Mouse (Mus musculus): ENCODE measurements at regions not wholly inside any gene's neighbourhood (a gene's known extent, or its start where the extent isn't known, plus 50 kb on each side); places are given as distances from the start of the nearest gene placed in this dataset.

- Histone ChIP-seq H3K4me3 (ENCODE audit: control insufficient read depth, insufficient read depth, low read length) (no peak overlapping the region), H3K36me3 (ENCODE audit: control insufficient read depth, insufficient read depth, low read length) (no peaks in the 10 kb centered on the region), H3K27me3 (ENCODE audit: control insufficient read depth, insufficient read depth, low read length) (no peaks in the 10 kb centered on the region), H3K4me1 (replicated peaks; ENCODE audit: control insufficient read depth, insufficient read depth, low read length) (peaks cover 8% of the 10 kb centered on the region; the same call in 1 of the 2 replicates), H3K27ac (ENCODE audit: control insufficient read depth, insufficient read depth, low read length) (no peak overlapping the region)
- no peak for TF ChIP-seq CTCF (IDR thresholded peaks at IDR 0.05; ENCODE audit: borderline replicate concordance, control insufficient read depth, extremely low read depth, insufficient read depth, low read length, poor library complexity)
- TF ChIP-seq POLR2A (IDR thresholded peaks at IDR 0.05; ENCODE audit: control insufficient read depth, extremely low read depth, insufficient read depth, low read length, poor library complexity) = no peak
- WGBS = 91% methylated on average over 13 of the region's 13 CpGs
- no peak for DNase-seq
These were observed 357.4 kb downstream of the Agtpbp1 start for GRCm38 (mm10) chr13:59227523-59228058.

- Histone ChIP-seq H3K27ac (ENCODE audit: control insufficient read depth, insufficient read depth, low read length) (no peak overlapping the region), H3K27me3 (ENCODE audit: control insufficient read depth, insufficient read depth, low read length) (no peaks in the 10 kb centered on the region), H3K4me3 (ENCODE audit: control insufficient read depth, insufficient read depth, low read length) (no peak overlapping the region), H3K4me1 (replicated peaks; ENCODE audit: control insufficient read depth, insufficient read depth, low read length) (no peaks in the 10 kb centered on the region), H3K36me3 (ENCODE audit: control insufficient read depth, insufficient read depth, low read length) (no peaks in the 10 kb centered on the region)
- 85% methylated on average over 6 of the region's 6 CpGs for WGBS
- no peak for DNase-seq
- TF ChIP-seq POLR2A (IDR thresholded peaks at IDR 0.05; ENCODE audit: control insufficient read depth, extremely low read depth, insufficient read depth, low read length, poor library complexity) = no peak
- TF ChIP-seq CTCF (IDR thresholded peaks at IDR 0.05; ENCODE audit: borderline replicate concordance, control insufficient read depth, extremely low read depth, insufficient read depth, low read length, poor library complexity) = no peak
These were observed 364.4 kb downstream of the Agtpbp1 start for GRCm38 (mm10) chr13:59220587-59220986.

DNA sequence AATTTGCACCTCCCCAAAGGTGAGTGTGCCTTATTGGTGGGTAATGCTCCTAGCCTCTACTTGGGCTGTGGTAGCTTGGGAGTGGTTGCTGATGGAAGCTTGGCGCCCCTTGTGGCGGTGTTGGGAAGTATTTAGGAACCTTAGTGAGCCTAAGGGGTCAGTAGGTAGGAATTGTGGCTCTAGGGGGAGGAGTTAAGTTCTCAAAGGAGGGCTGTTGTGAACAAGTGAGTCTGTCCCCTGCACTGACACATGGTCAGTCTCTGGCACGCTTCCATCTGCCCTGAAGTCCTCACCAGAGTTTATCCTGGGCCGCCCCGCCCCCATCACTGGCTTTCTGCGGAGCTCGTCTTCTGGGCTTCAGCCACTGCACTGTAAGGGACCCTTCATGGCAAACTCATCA is 364.9 kb downstream of the Agtpbp1 start:
- no peak overlapping the region for H3K27ac ChIP-seq (ENCODE audit: control insufficient read depth, insufficient read depth, low read length)
- WGBS = 43% methylated on average over 7 of the region's 7 CpGs
- H3K36me3 ChIP-seq (ENCODE audit: control insufficient read depth, insufficient read depth, low read length) = no peaks in the 10 kb centered on the region
- DNase-seq = peak; percentile 12
- H3K4me3 ChIP-seq (ENCODE audit: control insufficient read depth, insufficient read depth, low read length) = no peak overlapping the region
- TF ChIP-seq POLR2A (IDR thresholded peaks at IDR 0.05; ENCODE audit: control insufficient read depth, extremely low read depth, insufficient read depth, low read length, poor library complexity) (no peak), CTCF (IDR thresholded peaks at IDR 0.05; ENCODE audit: borderline replicate concordance, control insufficient read depth, extremely low read depth, insufficient read depth, low read length, poor library complexity) (no peak)
- H3K4me1 ChIP-seq (replicated peaks; ENCODE audit: control insufficient read depth, insufficient read depth, low read length) = no peaks in the 10 kb centered on the region
- no peaks in the 10 kb centered on the region for H3K27me3 ChIP-seq (ENCODE audit: control insufficient read depth, insufficient read depth, low read length)

DNA sequence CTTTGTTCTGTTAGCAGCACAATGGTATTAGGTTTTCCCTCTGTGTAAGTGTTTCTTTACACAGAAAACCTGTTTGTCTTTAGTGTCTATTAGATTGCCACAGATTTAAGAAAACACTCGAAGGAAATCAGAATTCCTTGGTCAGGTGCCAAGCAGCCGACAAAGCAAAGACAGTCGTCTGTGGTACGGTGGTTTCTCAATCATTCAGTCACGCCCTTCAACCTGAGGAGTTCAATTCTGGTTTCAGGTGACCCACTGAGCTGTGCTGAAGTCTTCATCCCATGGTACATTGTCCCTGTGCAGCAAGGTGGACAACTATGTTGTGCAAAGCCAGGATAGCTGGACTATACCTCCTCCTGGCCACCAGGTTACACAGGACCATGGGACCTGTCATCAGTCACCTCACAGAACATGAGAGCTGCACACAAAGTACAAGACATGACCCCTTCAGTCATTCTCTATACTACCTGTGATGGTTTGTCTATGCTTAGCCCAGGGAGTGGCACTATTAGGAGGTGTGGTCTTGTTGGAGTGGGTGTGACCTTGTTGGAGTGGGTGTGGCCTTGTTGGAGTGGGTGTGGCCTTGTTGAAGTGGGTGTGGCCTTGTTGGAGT is 368.2 kb downstream of the Agtpbp1 start:
- Histone ChIP-seq H3K4me1 (replicated peaks; ENCODE audit: control insufficient read depth, insufficient read depth, low read length) (no peaks in the 10 kb centered on the region), H3K27me3 (ENCODE audit: control insufficient read depth, insufficient read depth, low read length) (no peaks in the 10 kb centered on the region), H3K4me3 (ENCODE audit: control insufficient read depth, insufficient read depth, low read length) (no peak overlapping the region), H3K27ac (ENCODE audit: control insufficient read depth, insufficient read depth, low read length) (no peak overlapping the region), H3K36me3 (ENCODE audit: control insufficient read depth, insufficient read depth, low read length) (no peaks in the 10 kb centered on the region)
- DNase-seq = no peak
- TF ChIP-seq CTCF (IDR thresholded peaks at IDR 0.05; ENCODE audit: borderline replicate concordance, control insufficient read depth, extremely low read depth, insufficient read depth, low read length, poor library complexity) (no peak), POLR2A (IDR thresholded peaks at IDR 0.05; ENCODE audit: control insufficient read depth, extremely low read depth, insufficient read depth, low read length, poor library complexity) (no peak)
- WGBS = 80% methylated on average over 5 of the region's 5 CpGs

DNA sequence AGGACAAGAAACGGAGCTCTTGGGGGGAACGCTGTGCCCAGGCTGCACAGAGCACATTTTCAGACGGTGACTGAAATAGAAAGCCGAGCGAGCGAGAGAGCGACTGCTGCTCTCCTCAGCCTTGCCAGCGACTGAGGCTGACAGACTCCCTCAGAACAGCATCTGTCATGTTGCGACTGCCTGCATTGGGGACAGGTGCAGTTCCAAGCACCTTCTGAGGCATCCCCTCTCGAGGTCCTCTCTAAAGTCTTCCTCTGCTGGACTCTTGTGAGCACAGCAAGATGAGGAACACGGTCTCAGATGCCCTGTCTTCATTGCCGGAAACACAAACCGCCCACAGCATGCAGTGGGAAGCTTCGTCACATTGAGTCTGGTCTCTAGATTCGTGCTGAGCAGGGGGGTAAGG is 372.7 kb downstream of the Agtpbp1 start:
- no peak for DNase-seq
- Histone ChIP-seq H3K36me3 (ENCODE audit: control insufficient read depth, insufficient read depth, low read length) (no peaks in the 10 kb centered on the region), H3K4me1 (replicated peaks; ENCODE audit: control insufficient read depth, insufficient read depth, low read length) (no peaks in the 10 kb centered on the region), H3K4me3 (ENCODE audit: control insufficient read depth, insufficient read depth, low read length) (no peak overlapping the region), H3K27ac (ENCODE audit: control insufficient read depth, insufficient read depth, low read length) (no peak overlapping the region), H3K27me3 (ENCODE audit: control insufficient read depth, insufficient read depth, low read length) (no peaks in the 10 kb centered on the region)
- 85% methylated on average over 15 of the region's 15 CpGs for WGBS
- TF ChIP-seq CTCF (IDR thresholded peaks at IDR 0.05; ENCODE audit: borderline replicate concordance, control insufficient read depth, extremely low read depth, insufficient read depth, low read length, poor library complexity) (no peak), POLR2A (IDR thresholded peaks at IDR 0.05; ENCODE audit: control insufficient read depth, extremely low read depth, insufficient read depth, low read length, poor library complexity) (no peak)

- H3K4me1 ChIP-seq (replicated peaks; ENCODE audit: control insufficient read depth, insufficient read depth, low read length) = no peaks in the 10 kb centered on the region
- no peak for DNase-seq
- H3K36me3 ChIP-seq (ENCODE audit: control insufficient read depth, insufficient read depth, low read length) = no peaks in the 10 kb centered on the region
- WGBS = 64% methylated on average over 5 of the region's 5 CpGs
- no peaks in the 10 kb centered on the region for H3K27me3 ChIP-seq (ENCODE audit: control insufficient read depth, insufficient read depth, low read length)
- TF ChIP-seq POLR2A (IDR thresholded peaks at IDR 0.05; ENCODE audit: control insufficient read depth, extremely low read depth, insufficient read depth, low read length, poor library complexity) = no peak
- no peak for TF ChIP-seq CTCF (IDR thresholded peaks at IDR 0.05; ENCODE audit: borderline replicate concordance, control insufficient read depth, extremely low read depth, insufficient read depth, low read length, poor library complexity)
- no peak overlapping the region for H3K27ac ChIP-seq (ENCODE audit: control insufficient read depth, insufficient read depth, low read length)
- no peak overlapping the region for H3K4me3 ChIP-seq (ENCODE audit: control insufficient read depth, insufficient read depth, low read length)
These were observed 374.2 kb downstream of the Agtpbp1 start for GRCm38 (mm10) chr13:59210828-59211227.

All from thymus, adult 2 months (tissue).